Mouse (Mus musculus) thymus, adult 2 months (tissue): Measurements from ENCODE around the gene Taf12. TPM values are rescaled to one million over a fixed set of nuclear protein-coding genes. Genes with fewer than 3 reads are reported as not detected.
"Not testable (repeated sequence)": the region's sequence is repeated elsewhere in the genome, so short reads cannot be mapped to it uniquely, and the experiment has no call there.

Experiments used
- DNase-seq: peaks from one replicate; pipeline ENCODE4 v3.0.0; 2021
- H3K27ac ChIP-seq: fragments of 200-500 bp; 2 replicates; pipeline ENCODE4 v1.5.1; 2012; ENCODE audit warnings: low read length, control low read depth; ENCODE audit not compliant: control insufficient read depth, insufficient read depth
- H3K27me3 ChIP-seq: fragments of 200-500 bp; 2 replicates; pipeline ENCODE4 v1.6.1; 2012; ENCODE audit warnings: mild to moderate bottlenecking, low read length, moderate library complexity, mixed read lengths; ENCODE audit not compliant: control insufficient read depth, insufficient read depth
- H3K36me3 ChIP-seq: fragments of 200-500 bp; 2 replicates; pipeline ENCODE4 v1.6.1; 2012; ENCODE audit warnings: mild to moderate bottlenecking, low read length, moderate library complexity; ENCODE audit not compliant: control insufficient read depth, insufficient read depth
- H3K4me1 ChIP-seq: fragments of 200-500 bp; replicated peaks from 2 replicates; pipeline ENCODE4 v1.6.1; 2012; ENCODE audit warnings: low read length; ENCODE audit not compliant: control insufficient read depth, insufficient read depth
- H3K4me3 ChIP-seq: fragments of 200-500 bp; 2 replicates; pipeline ENCODE4 v1.5.1; 2012; ENCODE audit warnings: mild to moderate bottlenecking, low read length, control low read depth, moderate library complexity; ENCODE audit not compliant: control insufficient read depth, insufficient read depth
- CTCF ChIP-seq: fragments of 200-500 bp; IDR thresholded peaks from 2 replicates; pipeline ENCODE4 v1.5.1; 2012; ENCODE audit warnings: mild to moderate bottlenecking, control low read depth, low read length, moderate library complexity, borderline replicate concordance; ENCODE audit not compliant: control insufficient read depth, poor library complexity, insufficient read depth; ENCODE audit errors: extremely low read depth
- POLR2A ChIP-seq: fragments of 200-500 bp; IDR thresholded peaks from 2 replicates; pipeline ENCODE4 v1.6.1; 2012; ENCODE audit warnings: mild to moderate bottlenecking, low read length, control low read depth, moderate library complexity; ENCODE audit not compliant: control insufficient read depth, poor library complexity, insufficient read depth; ENCODE audit errors: extremely low read depth
- WGBS: fragments of 180-500 bp; shearing (Covaris S2); methylation state at CpG from one replicate; pipeline ENCODE4 v1.1.7; 2018; 5-methylcytosine and 5-hydroxymethylcytosine counted together
- polyA plus RNA-seq: library from polyadenylated mRNA; depleted of rRNA; stranded (reverse); fragments of >200 nt; gene quantifications from 2 replicates; pipeline ENCODE4 v1.2.3, GENCODE M21; 2012

Taf12 gene
- polyA plus RNA-seq, 1 experiment, result 17.2 TPM

GRCm38 (mm10) chr4:132269740-132270560, 4.2 kb upstream of the Taf12 start:
- H3K27ac ChIP-seq, result peak overlapping the region; percentile 79

DNA sequence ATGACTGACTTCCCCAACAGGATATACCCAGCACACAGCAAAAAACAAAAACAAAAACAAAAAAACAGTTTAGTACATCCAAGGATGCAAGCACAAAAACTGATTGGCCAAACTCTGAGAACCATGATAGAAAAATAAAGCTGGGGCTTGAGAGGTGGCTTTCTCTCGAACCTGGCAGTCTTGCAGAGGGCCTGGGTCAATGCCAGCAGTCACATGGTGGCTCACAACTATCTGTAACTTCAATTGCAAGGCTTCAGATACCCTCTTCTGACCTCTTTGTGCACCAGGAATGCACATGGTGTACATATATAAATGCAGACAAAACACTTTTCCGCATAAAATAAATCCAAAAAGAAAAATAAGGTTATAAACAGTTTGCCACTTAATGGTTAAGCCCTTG, 1.0 kb upstream of the Taf12 start:
- Histone ChIP-seq H3K27me3 (no peaks in the 10 kb centered on the region), H3K27ac (no peak overlapping the region), H3K4me3 (no peak overlapping the region), H3K36me3 (no peaks in the 10 kb centered on the region), H3K4me1 (0 out of 2 replicates have a peak, but pooled peaks cover 3% of the 10 kb centered on the region)
- WGBS, result 46% methylated on average over 2 of the region's 2 CpGs
- DNase-seq, result no peak
- TF ChIP-seq CTCF, result no peak
- no peak for TF ChIP-seq POLR2A

More at GRCm38 (mm10) chr4:132269740-132270560, 4.2 kb upstream of the Taf12 start:
- no peaks in the 10 kb centered on the region for H3K36me3 ChIP-seq
- no peak overlapping the region for H3K4me3 ChIP-seq
- H3K4me1 ChIP-seq, result 0 out of 2 replicates have a peak, but pooled peaks cover 3% of the 10 kb centered on the region
- TF ChIP-seq POLR2A (peak; percentile 99), CTCF (no peak)
- DNase-seq, result peak; percentile 83
- no peaks in the 10 kb centered on the region for H3K27me3 ChIP-seq
- under 1% methylated on average over 35 of the region's 35 CpGs for WGBS

- Histone ChIP-seq H3K36me3 (no peaks in the 10 kb centered on the region), H3K4me3 (no peak overlapping the region), H3K27ac (no peak overlapping the region), H3K4me1 (0 out of 2 replicates have a peak, but pooled peaks cover 6% of the 10 kb centered on the region), H3K27me3 (no peaks in the 10 kb centered on the region)
- TF ChIP-seq CTCF, result no peak
- no peak for TF ChIP-seq POLR2A
- no peak for DNase-seq
- WGBS, result 88% methylated on average over 3 of the region's 3 CpGs
Observed at GRCm38 (mm10) chr4:132275949-132276348, 1.8 kb downstream of the Taf12 start.

DNA sequence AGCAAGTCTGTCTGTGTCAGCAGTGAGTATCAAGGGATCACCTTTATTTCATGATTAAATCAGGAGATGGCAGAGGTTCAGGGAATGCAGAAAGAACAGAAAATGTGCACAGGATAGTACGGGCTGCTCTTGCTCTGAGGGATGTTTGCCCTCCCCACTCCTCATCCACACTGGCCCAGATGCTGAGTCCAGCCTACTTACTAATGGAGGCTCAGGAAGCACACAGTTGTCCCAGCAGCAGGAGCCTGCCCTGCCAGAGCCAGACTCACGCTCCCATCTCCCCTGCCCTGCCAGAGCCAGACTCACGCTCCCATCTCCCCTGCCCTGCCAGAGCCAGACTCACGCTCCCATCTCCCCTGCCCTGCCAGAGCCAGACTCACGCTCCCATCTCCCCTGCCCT, 14.7 kb downstream of the Taf12 start:
- H3K27ac ChIP-seq, result not testable (repeated sequence)

DNA sequence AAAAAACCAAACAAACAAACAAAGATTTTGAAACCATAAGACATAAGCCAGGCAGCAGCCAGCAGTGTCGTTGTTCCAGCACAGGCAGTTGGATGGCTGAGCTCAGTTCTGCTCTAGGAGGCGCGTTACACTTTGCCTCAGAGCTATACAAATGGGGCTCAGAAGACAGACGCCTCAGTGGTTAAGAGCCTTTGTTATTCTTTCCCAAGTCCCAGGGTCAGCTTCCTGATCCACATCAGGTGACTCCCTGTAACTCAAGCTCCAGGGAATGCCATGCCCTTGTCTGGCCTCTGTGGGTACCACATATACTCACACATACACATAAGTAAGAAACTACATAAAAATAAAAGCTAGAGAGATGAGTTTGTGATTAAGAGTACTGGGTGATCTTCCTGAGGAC, 16.9 kb downstream of the Taf12 start:
- Histone ChIP-seq H3K27ac (no peak overlapping the region), H3K4me3 (no peak overlapping the region), H3K27me3 (no peaks in the 10 kb centered on the region), H3K4me1 (no peaks in the 10 kb centered on the region), H3K36me3 (peaks cover 38% of the 10 kb centered on the region)
- WGBS, result over 99% methylated on average over 4 of the region's 4 CpGs
- TF ChIP-seq CTCF (no peak), POLR2A (no peak)
- no peak for DNase-seq

More for the DNA sequence above, 14.7 kb downstream of the Taf12 start:
- 95% methylated on average over 5 of the region's 5 CpGs for WGBS
- peaks cover 55% of the 10 kb centered on the region for H3K36me3 ChIP-seq
- H3K4me3 ChIP-seq, H3K4me1 ChIP-seq, H3K27me3 ChIP-seq, DNase-seq: not testable (repeated sequence)

DNA sequence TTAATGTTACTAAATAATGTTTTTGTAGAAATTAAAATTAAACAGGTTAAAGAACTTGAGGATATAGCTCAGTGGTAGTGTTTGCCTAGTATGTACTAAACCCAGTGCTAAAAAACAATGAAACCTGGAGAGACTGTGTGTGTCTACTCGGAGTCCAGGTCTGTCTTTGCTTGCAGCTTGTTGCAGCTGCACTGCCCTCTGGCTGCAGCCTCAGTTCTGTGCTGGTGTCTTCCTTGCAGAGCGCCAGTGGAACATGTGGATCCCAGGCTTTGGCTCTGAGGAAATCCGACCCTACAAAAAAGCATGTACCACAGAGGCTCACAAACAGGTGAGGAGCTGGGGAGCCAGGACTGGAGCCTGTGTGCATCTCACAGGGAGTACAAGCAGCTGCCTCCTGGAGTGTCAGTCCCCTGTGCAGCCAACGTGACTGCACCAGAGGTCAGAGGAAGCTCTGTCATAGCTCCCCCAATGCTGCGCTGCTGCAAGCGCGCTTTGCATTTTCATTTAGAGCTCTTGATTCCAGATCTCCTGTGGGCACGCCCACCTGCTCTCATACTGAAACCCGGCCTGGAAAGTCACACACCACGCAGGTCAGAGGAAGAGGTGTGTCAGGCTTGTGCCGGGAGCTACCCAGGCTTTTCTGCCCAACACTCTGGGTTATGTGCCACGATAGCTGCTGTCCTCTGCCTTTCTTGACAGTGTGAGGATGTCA, 17.6 kb downstream of the Taf12 start:
- Histone ChIP-seq H3K4me3 (no peak overlapping the region), H3K4me1 (no peaks in the 10 kb centered on the region), H3K27me3 (no peaks in the 10 kb centered on the region), H3K27ac (no peak overlapping the region), H3K36me3 (peaks cover 31% of the 10 kb centered on the region)
- TF ChIP-seq CTCF (no peak), POLR2A (no peak)
- 93% methylated on average over 12 of the region's 12 CpGs for WGBS
- no peak for DNase-seq
